Mouse (Mus musculus): ENCODE data around the gene Slc7a5. TPM values are rescaled to one million over a fixed set of nuclear protein-coding genes. Genes with fewer than 3 reads are reported as not detected.

Gene Slc7a5
- polyA plus RNA-seq, 1 experiment from 2014 or later: 18.7 TPM

GRCm38 (mm10) chr8:121912831-121913230 is 5.3 kb upstream of the Slc7a5 start:
- no peak overlapping the region for H3K4me3 ChIP-seq (ENCODE audit: control insufficient read depth in 1 of 2, insufficient read depth in 1 of 2, low read depth in 1 of 2, low read length in 2 of 2)
- H3K36me3 ChIP-seq (ENCODE audit: control insufficient read depth, insufficient read depth, low read length): no peaks in the 10 kb centered on the region
- ATAC-seq (ENCODE audit: insufficient number of reproducible peaks, insufficient read depth, low FRiP score, low read depth): no peak
- H3K9ac ChIP-seq (ENCODE audit: low read length): no peak overlapping the region
- peaks cover 4% of the 10 kb centered on the region; the same call in 1 of the 2 replicates for H3K27me3 ChIP-seq (ENCODE audit: control insufficient read depth, insufficient read depth, low read length)
- H3K4me2 ChIP-seq (ENCODE audit: low read length): no peak overlapping the region
- 62% methylated on average over 3 of the region's 3 CpGs for WGBS
- no peak overlapping the region for H3K27ac ChIP-seq (replicated peaks in 1 of 2; ENCODE audit: control insufficient read depth in 1 of 2, insufficient read depth in 1 of 2, low read depth in 2 of 2, low read length in 2 of 2)
- H3K4me1 ChIP-seq (ENCODE audit: control insufficient read depth in 2 of 2, insufficient read depth in 2 of 2, low read length in 2 of 2): peaks cover 3 to 11% of the 10 kb centered on the region in 2 experiments
- no peaks in the 10 kb centered on the region for H3K9me3 ChIP-seq (ENCODE audit: control insufficient read depth, low read length)

- WGBS: 59% methylated on average over 7 of the region's 7 CpGs
- Histone ChIP-seq H3K4me3 (ENCODE audit: control insufficient read depth in 1 of 2, insufficient read depth in 1 of 2, low read depth in 1 of 2, low read length in 2 of 2) (no peak overlapping the region), H3K4me2 (ENCODE audit: low read length) (no peak overlapping the region), H3K9me3 (ENCODE audit: control insufficient read depth, low read length) (no peaks in the 10 kb centered on the region), H3K27me3 (ENCODE audit: control insufficient read depth, insufficient read depth, low read length) (peaks cover 4% of the 10 kb centered on the region; the same call in 1 of the 2 replicates), H3K27ac (replicated peaks in 1 of 2; ENCODE audit: control insufficient read depth in 1 of 2, insufficient read depth in 1 of 2, low read depth in 2 of 2, low read length in 2 of 2) (no peak overlapping the region), H3K4me1 (ENCODE audit: control insufficient read depth in 2 of 2, insufficient read depth in 2 of 2, low read length in 2 of 2) (peaks cover 5 to 12% of the 10 kb centered on the region in 2 experiments), H3K36me3 (ENCODE audit: control insufficient read depth, insufficient read depth, low read length) (no peaks in the 10 kb centered on the region), H3K9ac (ENCODE audit: low read length) (no peak overlapping the region)
- no peak for ATAC-seq (ENCODE audit: insufficient number of reproducible peaks, insufficient read depth, low FRiP score, low read depth)
Observed at GRCm38 (mm10) chr8:121911987-121912386, 4.5 kb upstream of the Slc7a5 start.

- ATAC-seq (ENCODE audit: insufficient number of reproducible peaks, insufficient read depth, low FRiP score, low read depth): no peak
- Histone ChIP-seq H3K9me3 (ENCODE audit: control insufficient read depth, low read length) (no peaks in the 10 kb centered on the region), H3K36me3 (ENCODE audit: control insufficient read depth, insufficient read depth, low read length) (no peaks in the 10 kb centered on the region), H3K9ac (ENCODE audit: low read length) (no peak overlapping the region), H3K4me1 (ENCODE audit: control insufficient read depth in 2 of 2, insufficient read depth in 2 of 2, low read length in 2 of 2) (peaks cover 6 to 16% of the 10 kb centered on the region in 2 experiments), H3K27ac (replicated peaks in 1 of 2; ENCODE audit: control insufficient read depth in 1 of 2, insufficient read depth in 1 of 2, low read depth in 2 of 2, low read length in 2 of 2) (no peak overlapping the region), H3K27me3 (ENCODE audit: control insufficient read depth, insufficient read depth, low read length) (peaks cover 4% of the 10 kb centered on the region; the same call in 1 of the 2 replicates), H3K4me3 (ENCODE audit: control insufficient read depth in 1 of 2, insufficient read depth in 1 of 2, low read depth in 1 of 2, low read length in 2 of 2) (no peak overlapping the region), H3K4me2 (ENCODE audit: low read length) (no peak overlapping the region)
- WGBS: 81% methylated on average over 6 of the region's 6 CpGs
Observed at GRCm38 (mm10) chr8:121911400-121911799, 3.9 kb upstream of the Slc7a5 start.

- H3K4me3 ChIP-seq (ENCODE audit: control insufficient read depth in 1 of 2, insufficient read depth in 1 of 2, low read depth in 1 of 2, low read length in 2 of 2): no peak overlapping the region
- H3K9ac ChIP-seq (ENCODE audit: low read length): no peak overlapping the region
- WGBS: 2% methylated on average over 6 of the region's 6 CpGs
- no peak overlapping the region for H3K4me2 ChIP-seq (ENCODE audit: low read length)
- peaks cover 10 to 26% of the 10 kb centered on the region in 2 experiments for H3K4me1 ChIP-seq (ENCODE audit: control insufficient read depth in 2 of 2, insufficient read depth in 2 of 2, low read length in 2 of 2)
- no peaks in the 10 kb centered on the region for H3K36me3 ChIP-seq (ENCODE audit: control insufficient read depth, insufficient read depth, low read length)
- no peak for ATAC-seq (ENCODE audit: insufficient number of reproducible peaks, insufficient read depth, low FRiP score, low read depth)
- peaks cover under 1% of the 10 kb centered on the region; the same call in 1 of the 2 replicates for H3K27me3 ChIP-seq (ENCODE audit: control insufficient read depth, insufficient read depth, low read length)
- no peak overlapping the region for H3K27ac ChIP-seq (replicated peaks in 1 of 2; ENCODE audit: control insufficient read depth in 1 of 2, insufficient read depth in 1 of 2, low read depth in 2 of 2, low read length in 2 of 2)
- H3K9me3 ChIP-seq (ENCODE audit: control insufficient read depth, low read length): no peaks in the 10 kb centered on the region
Observed at GRCm38 (mm10) chr8:121909663-121910062, 2.2 kb upstream of the Slc7a5 start.

- Histone ChIP-seq H3K4me3 (ENCODE audit: control insufficient read depth in 1 of 2, insufficient read depth in 1 of 2, low read depth in 1 of 2, low read length in 2 of 2) (no peak overlapping the region), H3K4me1 (ENCODE audit: control insufficient read depth in 2 of 2, insufficient read depth in 2 of 2, low read length in 2 of 2) (peaks cover 10 to 26% of the 10 kb centered on the region in 2 experiments), H3K4me2 (ENCODE audit: low read length) (no peak overlapping the region), H3K9me3 (ENCODE audit: control insufficient read depth, low read length) (no peaks in the 10 kb centered on the region), H3K9ac (ENCODE audit: low read length) (no peak overlapping the region; the same call in 1 of the 2 replicates), H3K27me3 (ENCODE audit: control insufficient read depth, insufficient read depth, low read length) (no peaks in the 10 kb centered on the region; the same call in 1 of the 2 replicates), H3K36me3 (ENCODE audit: control insufficient read depth, insufficient read depth, low read length) (no peaks in the 10 kb centered on the region), H3K27ac (replicated peaks in 1 of 2; ENCODE audit: control insufficient read depth in 1 of 2, insufficient read depth in 1 of 2, low read depth in 2 of 2, low read length in 2 of 2) (no peak overlapping the region)
- WGBS: 53% methylated on average over 8 of the region's 8 CpGs
- ATAC-seq (ENCODE audit: insufficient number of reproducible peaks, insufficient read depth, low FRiP score, low read depth): no peak
Observed at GRCm38 (mm10) chr8:121909148-121909541, 1.7 kb upstream of the Slc7a5 start.

- Histone ChIP-seq H3K27ac (replicated peaks in 1 of 2; ENCODE audit: control insufficient read depth in 1 of 2, insufficient read depth in 1 of 2, low read depth in 2 of 2, low read length in 2 of 2) (no peak overlapping the region), H3K9ac (ENCODE audit: low read length) (no peak overlapping the region), H3K27me3 (ENCODE audit: control insufficient read depth, insufficient read depth, low read length) (no peaks in the 10 kb centered on the region; the same call in 1 of the 2 replicates), H3K4me3 (ENCODE audit: control insufficient read depth in 1 of 2, insufficient read depth in 1 of 2, low read depth in 1 of 2, low read length in 2 of 2) (no peak overlapping the region), H3K9me3 (ENCODE audit: control insufficient read depth, low read length) (no peaks in the 10 kb centered on the region), H3K36me3 (ENCODE audit: control insufficient read depth, insufficient read depth, low read length) (no peaks in the 10 kb centered on the region), H3K4me1 (ENCODE audit: control insufficient read depth in 2 of 2, insufficient read depth in 2 of 2, low read length in 2 of 2) (peaks cover 10 to 26% of the 10 kb centered on the region in 2 experiments), H3K4me2 (ENCODE audit: low read length) (peak overlapping the region; percentile 100)
- ATAC-seq (ENCODE audit: insufficient number of reproducible peaks, insufficient read depth, low FRiP score, low read depth): no peak
- 51% methylated on average over 8 of the region's 8 CpGs for WGBS
Observed at GRCm38 (mm10) chr8:121908378-121909147, 1.1 kb upstream of the Slc7a5 start.

GRCm38 (mm10) chr8:121906542-121907512 is 667 bp downstream of the Slc7a5 start:
- no peaks in the 10 kb centered on the region for H3K9me3 ChIP-seq (ENCODE audit: control insufficient read depth, low read length)
- peak overlapping the region; percentile 100 for H3K4me2 ChIP-seq (ENCODE audit: low read length)
- under 1% methylated on average over 71 of the region's 72 CpGs for WGBS
- no peaks in the 10 kb centered on the region for H3K36me3 ChIP-seq (ENCODE audit: control insufficient read depth, insufficient read depth, low read length)
- no peaks in the 10 kb centered on the region; the same call in 1 of the 2 replicates for H3K27me3 ChIP-seq (ENCODE audit: control insufficient read depth, insufficient read depth, low read length)
- ATAC-seq (ENCODE audit: insufficient number of reproducible peaks, insufficient read depth, low FRiP score, low read depth): peak; percentile 28
- H3K9ac ChIP-seq (ENCODE audit: low read length): peak overlapping the region; percentile 83
- peaks cover 18 to 32% of the 10 kb centered on the region in 2 experiments for H3K4me1 ChIP-seq (ENCODE audit: control insufficient read depth in 2 of 2, insufficient read depth in 2 of 2, low read length in 2 of 2)
- H3K27ac ChIP-seq (replicated peaks in 1 of 2; ENCODE audit: control insufficient read depth in 1 of 2, insufficient read depth in 1 of 2, low read depth in 2 of 2, low read length in 2 of 2): no peak overlapping the region
- H3K4me3 ChIP-seq (ENCODE audit: control insufficient read depth in 1 of 2, insufficient read depth in 1 of 2, low read depth in 1 of 2, low read length in 2 of 2): peak overlapping the region; percentile 69 to 83

Measured in heart, embryonic 14.5 days (tissue).